Mouse (Mus musculus): ENCODE data around the gene Tnnt3. TPM values are rescaled to one million over a fixed set of nuclear protein-coding genes. Genes with fewer than 3 reads are reported as not detected.

Tnnt3 gene
- polyA plus RNA-seq, 2 experiments, result 114 to 183 TPM

GRCm38 (mm10) chr7:142549941-142550763 is 51.5 kb downstream of the Tnnt3 start:
- TF ChIP-seq POLR2A (IDR thresholded peaks at IDR 0.05; ENCODE audit: borderline replicate concordance, extremely low read depth, insufficient read depth, insufficient read length), result no peak
- 79% methylated on average over 10 of the region's 10 CpGs for WGBS
- ATAC-seq (ENCODE audit: low FRiP score, low read depth) (no peak), DNase-seq (ENCODE audit: low spot score) (no peak)
- no peak overlapping the region for H3K4me3 ChIP-seq (replicated peaks; ENCODE audit: low read length)
- no peaks in the 10 kb centered on the region for H3K36me3 ChIP-seq (ENCODE audit: control insufficient read depth, insufficient read depth, low read length)
- H3K27ac ChIP-seq (replicated peaks; ENCODE audit: low read depth, low read length), result peak overlapping the region; percentile 95
- H3K9me3 ChIP-seq (ENCODE audit: control insufficient read depth, low read length), result no peaks in the 10 kb centered on the region
- peaks cover 74% of the 10 kb centered on the region for H3K4me1 ChIP-seq (ENCODE audit: control insufficient read depth, insufficient read depth, low read length)
- H3K9ac ChIP-seq (ENCODE audit: low read depth, low read length, severe bottlenecking), result no peak overlapping the region
- H3K27me3 ChIP-seq (ENCODE audit: control insufficient read depth, insufficient read depth, low read length), result no peaks in the 10 kb centered on the region
- no peak overlapping the region for H3K4me2 ChIP-seq (replicated peaks; ENCODE audit: low read depth, low read length, severe bottlenecking)

GRCm38 (mm10) chr7:142550935-142551373 is 52.3 kb downstream of the Tnnt3 start:
- no peaks in the 10 kb centered on the region for H3K27me3 ChIP-seq (ENCODE audit: control insufficient read depth, insufficient read depth, low read length)
- DNase-seq (ENCODE audit: low spot score), result peak; percentile 59
- peak; percentile 45 for ATAC-seq (ENCODE audit: low FRiP score, low read depth)
- no peak overlapping the region for H3K4me3 ChIP-seq (replicated peaks; ENCODE audit: low read length)
- H3K36me3 ChIP-seq (ENCODE audit: control insufficient read depth, insufficient read depth, low read length), result no peaks in the 10 kb centered on the region
- TF ChIP-seq POLR2A (IDR thresholded peaks at IDR 0.05; ENCODE audit: borderline replicate concordance, extremely low read depth, insufficient read depth, insufficient read length), result no peak
- H3K4me2 ChIP-seq (replicated peaks; ENCODE audit: low read depth, low read length, severe bottlenecking), result no peak overlapping the region
- peaks cover 72% of the 10 kb centered on the region for H3K4me1 ChIP-seq (ENCODE audit: control insufficient read depth, insufficient read depth, low read length)
- no peaks in the 10 kb centered on the region for H3K9me3 ChIP-seq (ENCODE audit: control insufficient read depth, low read length)
- 59% methylated on average over 14 of the region's 14 CpGs for WGBS
- peak overlapping the region; percentile 95; the same call in 1 of the 2 replicates for H3K27ac ChIP-seq (replicated peaks; ENCODE audit: low read depth, low read length)
- H3K9ac ChIP-seq (ENCODE audit: low read depth, low read length, severe bottlenecking), result no peak overlapping the region

GRCm38 (mm10) chr7:142551691-142552090 is 53.1 kb downstream of the Tnnt3 start:
- H3K4me3 ChIP-seq (replicated peaks; ENCODE audit: low read length), result no peak overlapping the region
- H3K4me2 ChIP-seq (replicated peaks; ENCODE audit: low read depth, low read length, severe bottlenecking), result no peak overlapping the region
- DNase-seq (ENCODE audit: low spot score) (no peak), ATAC-seq (ENCODE audit: low FRiP score, low read depth) (no peak)
- no peaks in the 10 kb centered on the region for H3K27me3 ChIP-seq (ENCODE audit: control insufficient read depth, insufficient read depth, low read length)
- TF ChIP-seq POLR2A (IDR thresholded peaks at IDR 0.05; ENCODE audit: borderline replicate concordance, extremely low read depth, insufficient read depth, insufficient read length), result no peak
- no peaks in the 10 kb centered on the region for H3K9me3 ChIP-seq (ENCODE audit: control insufficient read depth, low read length)
- no peaks in the 10 kb centered on the region for H3K36me3 ChIP-seq (ENCODE audit: control insufficient read depth, insufficient read depth, low read length)
- peak overlapping the region; percentile 95; the same call in 1 of the 2 replicates for H3K27ac ChIP-seq (replicated peaks; ENCODE audit: low read depth, low read length)
- no peak overlapping the region for H3K9ac ChIP-seq (ENCODE audit: low read depth, low read length, severe bottlenecking)
- peaks cover 65% of the 10 kb centered on the region for H3K4me1 ChIP-seq (ENCODE audit: control insufficient read depth, insufficient read depth, low read length)
- 91% methylated on average over 5 of the region's 5 CpGs for WGBS

- H3K36me3 ChIP-seq (ENCODE audit: control insufficient read depth, insufficient read depth, low read length), result no peaks in the 10 kb centered on the region
- no peaks in the 10 kb centered on the region for H3K27me3 ChIP-seq (ENCODE audit: control insufficient read depth, insufficient read depth, low read length)
- ATAC-seq (ENCODE audit: low FRiP score, low read depth) (peak; percentile 58), DNase-seq (ENCODE audit: low spot score) (peak; percentile 85)
- TF ChIP-seq POLR2A (IDR thresholded peaks at IDR 0.05; ENCODE audit: borderline replicate concordance, extremely low read depth, insufficient read depth, insufficient read length), result no peak
- H3K4me2 ChIP-seq (replicated peaks; ENCODE audit: low read depth, low read length, severe bottlenecking), result 0 out of 2 replicates have a peak overlapping the region, but pooled peaks have one; percentile 0
- 10% methylated on average over 13 of the region's 13 CpGs for WGBS
- H3K9ac ChIP-seq (ENCODE audit: low read depth, low read length, severe bottlenecking), result no peak overlapping the region
- H3K9me3 ChIP-seq (ENCODE audit: control insufficient read depth, low read length), result no peaks in the 10 kb centered on the region
- peak overlapping the region; percentile 95 for H3K27ac ChIP-seq (replicated peaks; ENCODE audit: low read depth, low read length)
- H3K4me1 ChIP-seq (ENCODE audit: control insufficient read depth, insufficient read depth, low read length), result peaks cover 55% of the 10 kb centered on the region
- H3K4me3 ChIP-seq (replicated peaks; ENCODE audit: low read length), result no peak overlapping the region
Observed at GRCm38 (mm10) chr7:142552591-142553416, 54.2 kb downstream of the Tnnt3 start.

Data from limb, embryonic 14.5 days (tissue).